Mouse (Mus musculus): ENCODE data around the gene Syn3.

GRCm38 (mm10) chr10:86315513-86315912 lies 183.2 kb downstream of the Syn3 start:
- TF ChIP-seq CTCF (IDR thresholded peaks at IDR 0.05; ENCODE audit: low read depth) (no peak), EP300 (optimal IDR thresholded peaks at IDR 0.05) (no peak)
